Mouse (Mus musculus): ENCODE data around the gene Rbms2.
"Not testable (repeated sequence)": the region's sequence is repeated elsewhere in the genome, so short reads cannot be mapped to it uniquely, and the experiment has no call there.

Rbms2 gene

DNA sequence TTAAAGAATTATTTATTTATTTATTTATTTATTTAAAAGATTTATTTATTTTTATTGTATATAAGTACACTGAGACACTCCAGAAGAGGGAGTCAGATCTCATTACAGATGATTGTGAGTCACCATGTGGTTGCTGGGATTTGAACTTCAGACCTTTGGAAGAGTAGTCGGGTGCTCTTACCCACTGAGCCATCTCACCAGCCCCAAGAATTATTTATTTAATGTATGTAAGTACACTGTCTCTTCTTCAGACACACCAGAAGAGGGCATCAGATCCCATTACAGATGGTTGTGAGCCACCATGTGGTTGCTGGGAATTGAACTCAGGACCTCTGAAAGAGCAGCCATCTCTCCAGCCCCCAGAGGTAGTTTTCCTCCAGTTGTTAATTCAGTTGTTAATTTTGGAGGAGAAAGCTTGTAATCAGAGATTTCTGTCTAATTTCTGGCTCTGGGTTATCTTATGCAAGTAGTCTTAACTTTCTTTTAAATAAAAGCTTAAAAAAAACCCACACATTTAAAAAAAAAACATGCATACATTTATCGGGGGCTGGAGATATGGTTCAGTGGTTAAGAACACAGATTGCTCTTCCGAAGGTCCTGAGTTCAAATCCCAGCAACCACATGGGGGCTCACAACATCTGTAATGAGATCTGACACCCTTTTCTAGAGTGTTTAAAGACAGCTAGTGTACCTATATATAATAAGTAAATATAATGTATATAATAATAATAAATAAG, 12.1 kb upstream of the Rbms2 start:
- not testable (repeated sequence) for DNase-seq

DNA sequence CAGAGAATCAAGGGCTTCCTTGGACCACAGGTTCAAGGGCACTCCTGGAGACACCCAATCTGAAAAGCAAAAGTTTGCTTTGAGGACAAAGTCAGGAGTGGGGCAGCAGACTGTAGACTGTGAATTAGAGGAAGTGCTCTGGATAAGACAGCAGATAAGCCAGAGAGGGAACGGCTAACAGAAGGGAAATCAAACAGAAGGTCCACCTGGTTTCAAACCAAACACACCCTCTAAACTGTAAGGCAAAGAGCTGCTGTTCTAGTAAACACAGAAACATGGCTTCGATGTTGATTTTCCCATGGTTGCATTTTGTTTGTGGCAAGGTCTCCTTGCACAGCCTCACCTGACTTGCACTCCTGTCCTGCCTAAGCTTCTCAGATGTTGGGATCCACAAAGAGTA, 11.4 kb upstream of the Rbms2 start:
- no peak for DNase-seq

DNA sequence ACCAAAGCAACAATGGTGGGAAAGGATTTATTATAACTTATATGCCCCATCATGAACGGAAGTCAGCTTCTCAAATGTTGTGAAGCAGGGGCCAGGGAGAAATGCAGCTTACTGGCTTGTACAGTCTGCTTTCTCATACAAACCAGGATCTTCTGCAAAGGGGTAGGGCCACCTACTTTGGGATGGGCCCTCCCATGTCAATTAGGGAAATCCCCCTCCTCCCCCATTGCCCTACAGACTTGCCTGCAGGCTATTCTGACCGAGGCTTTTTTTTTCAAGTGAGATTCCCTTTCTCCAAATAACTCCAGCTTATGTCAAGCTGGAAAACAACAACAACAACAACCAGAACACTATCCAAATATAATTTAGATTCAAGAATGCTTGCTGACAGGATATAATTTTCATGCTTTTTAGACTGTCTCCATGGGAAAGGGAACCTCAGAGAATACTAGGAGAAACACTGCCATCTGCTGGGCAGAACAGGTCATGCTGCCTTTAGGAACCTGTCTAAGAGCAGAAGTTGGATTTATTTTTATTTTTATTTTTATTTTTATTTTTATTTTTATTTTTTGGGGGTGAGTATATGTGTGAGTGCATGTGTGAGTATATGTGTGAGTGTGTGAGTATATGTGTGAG, 8.3 kb upstream of the Rbms2 start:
- peak; percentile 65 to 80 for DNase-seq

DNA sequence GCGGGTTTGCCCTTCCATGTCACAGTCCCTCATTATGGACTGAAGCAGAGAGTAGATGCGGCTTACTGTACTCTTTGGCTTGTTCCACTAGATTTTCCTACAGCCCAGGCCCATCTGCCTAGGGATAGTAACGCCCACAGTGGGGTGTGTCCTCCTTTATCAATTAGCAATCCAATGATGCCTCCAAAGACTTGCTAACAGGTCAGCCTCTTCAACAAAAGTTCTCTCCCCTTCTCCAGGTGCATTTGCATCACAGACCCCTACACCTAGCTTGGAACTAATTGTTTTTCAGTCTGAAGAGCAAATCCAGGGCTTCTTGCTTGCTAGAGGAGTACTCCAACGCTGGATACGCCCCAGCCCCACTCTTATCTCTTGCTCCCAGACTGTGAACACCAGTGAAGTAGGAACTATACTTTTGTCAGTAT, 7.1 kb upstream of the Rbms2 start:
- DNase-seq: no peak

DNA sequence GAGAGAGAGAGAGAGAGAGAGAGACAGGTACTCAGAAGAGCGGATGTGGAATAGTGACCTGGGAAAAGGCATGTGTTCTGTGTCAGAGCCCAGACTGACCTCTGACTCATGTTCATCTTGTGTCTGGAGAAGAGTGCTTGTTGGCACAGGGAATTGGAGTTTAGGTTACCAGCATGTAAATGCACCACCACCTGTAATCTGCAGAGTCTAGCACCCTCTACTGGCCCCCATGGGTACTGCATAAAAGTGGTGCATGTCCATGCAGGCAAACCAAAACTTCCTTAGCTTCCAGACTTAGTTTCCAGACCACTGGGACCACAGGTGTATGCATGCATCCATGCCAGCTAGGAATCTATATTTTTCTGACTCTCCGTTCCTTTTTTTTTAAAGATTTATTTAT, 5.9 kb upstream of the Rbms2 start:
- DNase-seq: peak; percentile 78 to 87

DNA sequence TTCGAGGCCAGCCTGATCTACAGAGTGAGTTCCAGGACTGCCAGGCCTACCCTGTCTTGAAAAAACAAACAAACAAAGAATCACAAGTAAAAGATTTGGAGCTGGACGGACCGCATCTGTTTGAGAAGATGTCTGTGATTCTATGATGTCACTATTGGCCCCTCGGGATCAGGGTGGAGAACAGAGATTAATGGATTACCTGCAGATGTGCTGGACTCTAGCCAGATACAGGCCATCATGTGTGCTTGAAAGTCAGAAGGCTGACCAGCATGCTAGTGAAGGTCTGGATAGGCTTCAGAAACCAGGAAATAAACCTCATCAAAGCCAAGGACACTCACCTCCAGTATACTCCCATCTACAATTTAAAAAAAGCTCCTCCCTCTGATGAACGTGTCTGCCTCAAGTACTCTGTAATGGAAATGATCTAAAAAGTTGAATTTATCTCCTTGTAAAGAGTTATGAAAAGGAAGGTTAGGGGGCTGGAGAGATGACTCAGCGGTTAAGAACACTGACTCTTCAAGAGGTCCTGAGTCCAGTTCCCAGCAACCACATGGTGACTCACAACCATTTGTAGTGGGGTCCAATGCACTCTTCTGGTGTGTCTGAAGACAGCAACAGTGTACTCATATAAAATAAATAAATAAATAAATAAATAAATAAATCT, 5.3 kb upstream of the Rbms2 start:
- no peak for DNase-seq

DNA sequence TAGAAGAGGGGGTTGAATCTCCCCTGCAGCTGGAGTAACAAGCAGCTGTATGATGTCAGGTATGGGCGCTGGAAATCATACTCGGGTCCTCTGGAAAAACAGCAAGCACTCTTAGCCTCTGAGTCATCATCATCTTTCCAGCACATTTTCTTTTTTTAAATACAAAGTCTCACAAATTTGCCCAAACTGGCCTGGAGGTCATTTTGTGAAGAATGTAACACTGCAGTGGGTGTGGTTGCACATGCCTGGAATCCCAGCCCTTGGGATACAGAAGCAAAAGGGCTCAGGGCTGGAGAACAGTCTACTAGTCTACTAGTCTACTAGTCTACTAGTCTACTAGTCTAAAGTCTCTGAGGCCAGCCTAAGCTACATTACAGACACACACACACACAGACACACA, 4.2 kb upstream of the Rbms2 start:
- no peak for DNase-seq

DNA sequence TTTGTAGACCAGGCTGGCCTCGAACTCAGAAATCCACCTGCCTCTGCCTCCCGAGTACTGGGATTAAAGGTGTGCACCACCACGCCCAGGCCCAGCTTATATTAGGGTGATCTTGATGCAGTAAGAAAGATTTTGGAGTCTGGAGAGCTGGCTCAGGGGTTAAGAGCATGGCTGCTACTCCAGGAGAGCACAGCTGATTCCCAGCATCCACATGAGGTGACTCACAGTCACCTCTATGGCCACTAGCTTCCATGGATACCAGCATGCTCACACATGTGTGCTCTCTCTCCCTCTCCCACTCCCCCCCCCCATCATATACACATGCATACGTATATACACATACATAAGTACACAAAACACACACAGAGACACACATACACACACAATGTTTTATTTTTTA, 2.8 kb downstream of the Rbms2 start:
- DNase-seq: no peak

DNA sequence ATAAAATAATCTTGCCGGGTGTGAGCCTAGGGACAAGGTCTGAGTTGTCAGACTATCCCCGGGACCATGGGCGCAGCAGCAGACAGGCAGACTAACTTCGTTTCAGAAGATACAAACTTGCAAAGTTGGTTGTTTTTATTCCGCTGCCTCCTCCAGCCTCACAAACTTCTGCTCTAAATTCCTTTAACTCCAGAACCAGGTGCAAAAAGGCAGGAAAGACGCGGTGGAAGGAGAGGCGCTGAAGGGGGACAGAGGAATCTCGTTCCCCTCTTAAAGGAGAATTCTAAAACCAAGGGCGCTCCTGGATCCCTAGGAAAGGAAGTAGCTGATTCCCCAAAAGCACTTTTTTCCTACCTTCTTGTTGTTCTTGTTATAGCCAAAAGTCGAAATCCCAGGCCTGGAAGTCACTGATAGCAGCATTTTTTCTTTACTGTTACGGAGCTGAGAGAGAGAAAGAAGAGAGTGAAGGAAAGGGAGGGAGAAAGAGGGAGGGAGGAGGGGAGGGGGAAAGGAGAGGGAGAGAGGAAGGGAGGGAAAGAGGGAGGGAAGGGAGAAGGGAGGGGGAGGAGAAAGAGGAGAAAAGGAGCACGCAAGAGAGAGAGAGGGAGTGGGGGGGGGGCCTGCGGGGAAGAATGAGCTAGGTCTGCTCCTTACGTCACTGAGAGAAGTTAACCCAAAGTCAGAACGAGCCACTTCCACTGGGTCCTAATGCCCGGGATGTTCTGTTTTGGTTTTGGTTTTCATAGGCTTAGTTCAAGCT, 3.9 kb downstream of the Rbms2 start:
- DNase-seq: peak; percentile 72 to 81

DNA sequence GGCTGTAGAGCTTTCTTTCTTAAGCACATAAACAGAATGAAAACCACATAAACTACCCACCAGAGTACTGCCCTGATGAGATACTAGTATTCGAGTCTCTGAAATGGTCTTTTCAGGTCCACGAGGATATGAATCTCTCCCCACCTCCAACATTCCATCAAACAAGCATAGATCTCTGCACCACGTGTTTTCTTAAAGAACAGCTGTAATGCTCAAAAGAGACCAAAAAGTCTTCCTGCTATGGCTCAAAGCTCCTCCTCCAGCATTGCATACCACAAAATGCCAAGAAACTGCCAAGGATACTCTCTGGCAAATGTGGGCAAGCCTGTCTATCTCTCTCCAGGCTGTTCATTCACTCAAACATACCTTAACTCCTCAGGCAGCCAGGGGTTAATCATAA, 4.8 kb downstream of the Rbms2 start:
- no peak for DNase-seq

DNA sequence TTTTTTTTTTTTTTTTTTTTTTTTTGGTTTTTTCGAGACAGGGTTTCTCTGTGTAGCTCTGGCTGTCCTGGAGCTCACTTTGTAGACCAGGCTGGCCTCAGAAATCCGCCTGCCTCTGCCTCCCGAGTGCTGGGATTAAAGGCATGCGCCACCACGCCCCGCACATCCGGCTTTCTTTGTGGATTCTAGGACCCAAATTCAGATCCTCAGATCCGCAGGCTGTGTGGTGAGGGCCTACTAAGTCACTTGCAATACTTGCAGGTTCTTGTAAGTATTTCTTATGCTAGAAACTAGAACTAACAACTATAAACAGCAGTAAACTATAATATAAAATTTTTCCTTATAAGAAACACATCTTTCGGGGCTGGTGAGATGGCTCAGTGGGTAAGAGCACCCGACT, 8.7 kb downstream of the Rbms2 start:
- DNase-seq: not testable (repeated sequence)

DNA sequence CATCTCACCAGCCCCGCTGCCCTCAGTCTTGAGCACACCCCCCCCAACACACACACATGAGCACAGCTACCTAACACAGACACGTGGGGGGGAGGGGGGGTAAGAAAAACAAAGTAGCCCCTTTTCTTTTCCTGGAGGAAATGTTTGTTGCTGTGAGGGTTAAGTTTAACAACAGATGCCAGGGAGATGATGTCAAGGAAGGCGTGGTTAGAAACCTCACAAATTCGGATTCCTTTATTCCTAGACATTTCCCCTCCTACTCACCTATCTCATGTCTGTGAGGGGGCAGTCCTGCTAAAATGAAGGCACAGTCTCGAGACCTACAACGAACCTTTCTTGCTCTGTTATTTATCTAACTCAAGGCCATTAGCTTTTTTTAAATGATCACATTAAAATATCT, 13.0 kb downstream of the Rbms2 start:
- DNase-seq: no peak

DNA sequence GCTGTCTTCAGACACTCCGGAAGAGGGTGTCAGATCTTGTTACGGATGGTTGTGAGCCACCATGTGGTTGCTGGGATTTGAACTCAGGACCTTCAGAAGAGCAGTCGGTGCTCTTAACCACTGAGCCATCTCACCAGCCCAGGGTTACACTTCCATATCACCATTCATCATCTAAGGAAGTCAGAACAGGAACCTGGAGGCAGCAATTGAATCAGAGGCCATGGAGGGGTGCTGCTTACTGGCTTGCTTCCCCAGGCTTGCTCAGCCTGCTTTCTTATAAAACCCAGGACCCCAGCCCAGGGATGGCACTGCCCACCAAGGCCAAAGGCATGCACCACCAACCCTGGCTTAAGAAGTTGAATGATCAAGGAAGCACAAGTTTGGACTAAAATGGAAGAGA, 14.4 kb downstream of the Rbms2 start:
- not testable (repeated sequence) for DNase-seq

DNA sequence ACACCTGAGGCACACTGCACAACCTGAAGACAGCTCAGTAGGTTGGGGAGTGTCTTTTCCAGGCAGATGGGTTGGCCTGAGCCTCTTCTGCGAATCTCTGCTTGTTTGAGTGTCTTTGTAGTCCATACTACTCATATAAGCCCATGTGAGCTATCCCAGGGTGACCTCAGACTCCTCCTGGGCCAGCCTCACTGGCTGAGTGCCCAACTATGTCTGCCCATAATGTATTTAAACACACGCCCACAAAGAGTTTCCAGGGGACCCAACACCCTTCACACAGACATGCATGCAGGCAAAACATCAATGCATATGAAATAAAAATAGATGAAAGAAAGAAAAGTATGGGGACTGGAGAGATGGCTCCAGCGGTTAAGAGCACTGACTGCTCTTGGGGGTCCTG, 26.1 kb downstream of the Rbms2 start:
- no peak for DNase-seq

DNA sequence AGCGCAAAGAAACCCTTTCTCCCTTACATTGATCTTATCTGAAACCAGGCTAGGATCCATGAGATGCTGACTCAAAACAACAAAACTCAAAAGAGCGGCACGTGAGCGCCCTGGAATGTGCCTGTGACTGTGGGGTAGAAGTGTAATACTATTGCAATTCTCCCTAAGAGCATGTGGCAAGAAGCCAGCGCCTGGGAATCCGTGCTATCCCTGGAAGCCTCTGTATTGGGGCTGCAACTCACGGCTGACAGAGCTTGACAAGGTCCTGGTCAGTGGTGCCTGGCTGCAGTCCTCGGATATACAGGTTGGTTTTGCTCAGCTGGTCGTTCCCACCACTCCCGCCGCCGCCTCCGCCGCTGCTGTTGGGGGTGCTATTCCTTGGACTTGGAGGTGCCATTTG, 29.2 kb downstream of the Rbms2 start:
- DNase-seq: peak; percentile 71 to 78

DNA sequence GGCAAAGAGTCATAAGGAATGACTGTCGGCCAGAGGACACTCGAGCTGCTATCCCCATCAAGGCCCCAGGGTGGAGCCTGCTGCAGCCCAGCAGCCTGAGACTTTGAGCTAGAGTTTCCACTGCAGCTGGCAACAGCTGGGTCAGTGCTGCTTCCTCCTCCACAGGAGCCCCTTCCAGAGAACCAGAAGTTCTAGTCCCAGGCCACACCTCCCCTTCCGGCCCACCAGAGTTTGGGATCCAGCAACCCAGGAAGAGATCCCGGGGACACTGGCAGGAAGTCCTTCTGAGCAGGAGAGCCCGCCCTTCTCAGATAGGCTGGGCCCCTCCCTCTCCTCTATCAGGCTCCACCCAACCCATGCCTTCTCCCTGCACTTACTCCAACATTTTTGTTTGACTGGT, 30.5 kb downstream of the Rbms2 start:
- peak; percentile 92 to 96 for DNase-seq

DNA sequence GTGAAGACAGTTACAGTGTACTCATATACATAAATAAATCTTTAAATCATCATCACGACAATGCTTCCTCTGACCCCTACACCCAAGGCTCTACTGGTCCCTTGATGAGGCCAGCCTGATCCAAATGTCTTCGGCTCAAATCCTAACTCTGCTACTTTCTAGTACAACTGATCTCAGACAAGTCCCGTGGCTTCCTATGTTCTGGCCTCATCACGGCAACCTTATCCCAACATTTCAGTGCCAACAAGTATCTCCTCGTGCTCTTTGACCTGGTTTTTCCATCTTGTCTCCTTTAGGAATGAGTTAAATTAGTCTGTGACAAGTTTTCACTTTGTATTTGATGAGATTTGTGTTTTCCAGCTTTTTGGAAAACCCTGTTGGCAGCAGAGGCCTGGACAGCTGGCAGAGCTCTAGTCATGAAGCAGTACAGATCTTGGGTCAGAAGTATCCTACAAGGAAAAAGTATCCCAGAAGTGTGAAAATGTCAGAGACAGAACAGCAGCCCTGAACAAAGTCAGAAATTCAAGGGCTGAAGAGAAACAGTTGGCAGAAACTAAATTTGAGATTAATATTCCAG, 31.2 kb downstream of the Rbms2 start:
- peak in 1 of 2 experiments; percentile 9 for DNase-seq

DNA sequence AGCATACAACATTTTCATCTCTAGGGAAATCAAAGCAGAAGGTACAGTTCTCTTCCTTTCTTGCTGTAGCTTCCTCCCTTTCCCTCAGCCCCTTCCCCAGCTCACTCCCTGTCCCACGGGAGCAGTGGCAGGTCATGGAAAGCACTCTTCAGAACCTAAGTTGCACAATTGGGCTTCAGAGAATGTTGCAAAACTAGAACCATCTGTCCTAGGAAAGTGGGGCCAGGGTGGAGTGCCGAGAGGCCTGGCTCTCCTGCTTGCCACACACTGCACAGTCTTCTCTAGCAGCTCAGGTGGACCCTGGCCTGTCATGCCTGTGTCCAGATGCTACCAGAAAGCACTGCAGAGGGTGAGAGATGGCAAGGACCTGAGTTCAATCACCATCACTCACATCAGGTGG, 35.1 kb downstream of the Rbms2 start:
- DNase-seq: peak; percentile 72 to 86

DNA sequence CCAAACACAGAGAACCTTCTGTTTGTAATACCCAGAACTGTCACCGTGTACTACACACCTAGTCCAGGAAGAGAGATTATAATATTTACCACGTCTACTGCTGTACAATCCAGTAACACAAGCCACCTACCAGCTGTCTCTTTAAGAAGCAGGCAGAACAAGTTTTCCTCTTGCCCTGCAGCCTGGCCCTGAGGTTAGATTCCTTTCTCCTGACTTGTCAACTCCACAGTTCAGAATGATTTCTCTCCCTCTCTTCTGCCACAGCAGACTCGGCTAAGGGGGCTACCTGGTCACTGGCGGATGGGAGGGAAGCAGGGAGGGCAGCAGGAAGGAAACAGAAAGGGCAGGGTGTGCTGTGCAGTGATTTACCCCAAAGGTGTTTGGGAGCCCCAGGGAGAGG, 36.4 kb downstream of the Rbms2 start:
- DNase-seq: peak; percentile 22 to 47

DNA sequence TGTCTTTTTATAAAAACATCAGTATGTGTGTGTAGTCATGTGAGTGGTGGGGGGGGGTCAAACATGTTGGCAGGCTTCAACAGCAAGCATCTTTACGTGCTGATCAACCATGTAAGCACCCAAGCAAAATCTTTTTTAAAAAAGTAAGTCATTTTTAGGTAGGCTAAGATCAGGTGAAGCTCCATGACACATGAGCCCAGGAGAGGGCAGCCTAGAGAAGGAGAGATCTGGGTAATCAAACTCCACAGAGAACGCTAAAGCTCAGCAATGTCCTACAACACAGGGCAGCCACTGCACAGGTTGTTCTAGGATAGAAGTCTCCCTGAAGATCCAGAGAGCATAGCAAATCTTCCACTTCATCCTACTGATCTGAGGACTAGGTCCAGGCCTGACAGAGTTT, 37.9 kb downstream of the Rbms2 start:
- no peak for DNase-seq

DNA sequence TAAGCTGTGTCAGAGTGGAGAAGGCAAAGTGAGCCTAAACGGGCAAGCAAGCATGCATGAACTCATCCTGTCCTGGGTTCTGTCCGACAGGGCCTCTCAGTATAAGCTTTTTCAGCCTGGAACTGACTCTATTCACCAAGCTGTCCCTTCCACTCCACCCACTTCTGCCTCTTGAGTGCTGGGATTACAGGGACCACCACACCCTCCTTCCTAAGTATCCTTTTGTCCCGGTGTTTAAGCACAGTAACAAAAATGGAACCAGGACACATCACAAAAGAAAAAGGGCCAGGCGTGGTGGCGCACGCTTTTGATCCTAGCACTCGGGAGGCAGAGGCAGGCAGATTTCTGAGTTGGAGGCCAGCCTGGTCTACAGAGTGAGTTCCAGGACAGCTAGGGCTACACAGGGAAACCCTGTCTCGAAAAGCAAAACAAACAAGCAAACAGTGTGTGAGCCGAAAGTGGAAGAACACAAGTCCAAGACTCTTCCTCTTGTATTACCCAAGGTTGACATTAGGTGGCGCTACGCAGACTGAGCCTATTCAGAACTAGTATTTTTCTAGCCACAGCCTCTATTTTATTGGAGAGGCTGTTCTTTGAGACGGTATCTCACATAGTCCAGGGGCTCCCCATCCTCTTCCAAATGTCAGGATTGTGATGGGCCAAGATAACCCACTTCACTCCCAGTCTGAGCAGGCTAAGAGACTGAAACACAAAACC, 39.7 kb downstream of the Rbms2 start:
- DNase-seq: peak in 1 of 2 experiments; percentile 56

DNA sequence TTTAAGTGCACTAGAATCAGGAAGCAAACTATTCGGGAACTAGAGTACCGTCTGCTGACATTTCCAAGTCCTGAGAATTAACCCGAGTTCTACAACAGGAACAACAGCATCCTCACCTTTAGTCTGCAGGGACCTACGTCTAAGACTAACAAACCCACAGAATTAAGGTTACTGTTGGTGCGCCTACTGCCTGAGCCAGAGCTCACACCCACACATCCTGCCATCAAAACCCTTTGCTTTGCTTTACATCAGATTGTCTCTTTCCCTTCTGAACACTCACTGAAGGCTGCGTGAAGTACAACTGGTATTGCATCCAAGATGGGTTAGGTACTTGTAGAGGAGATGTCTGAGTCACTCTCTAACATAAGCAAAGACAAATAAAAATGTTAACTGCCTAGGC, 44.7 kb downstream of the Rbms2 start:
- no peak for DNase-seq
